7 mouse cellular contexts compared by ENCODE assay signal in the genomic region with DNA sequence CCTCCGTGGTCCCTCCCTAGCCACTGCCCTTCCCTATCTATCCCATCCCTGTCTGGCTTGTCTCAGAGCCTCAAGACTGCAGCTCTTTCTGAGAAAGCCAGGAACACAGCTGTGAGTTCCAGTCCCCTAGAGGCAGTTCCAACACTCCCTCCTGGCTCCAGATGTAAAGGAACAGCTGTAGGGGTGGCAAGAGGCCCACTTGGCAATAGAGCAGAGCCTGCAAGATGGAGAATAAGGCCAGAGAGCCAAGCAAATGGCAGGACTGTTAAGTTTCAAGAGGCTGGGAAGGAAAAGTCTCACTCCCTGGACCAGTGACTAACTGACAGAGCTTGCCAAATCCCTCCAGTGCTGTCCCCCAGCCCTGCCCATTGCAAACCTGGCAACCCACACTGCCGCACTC.
DNase-seq lines count a peak whose midpoint lies in the region; TF ChIP-seq lines count a peak whose summit lies in the region.

No protein-coding gene starts in this region.

- peaks cover 15% of the 10 kb centered on the region; the same call in 1 of the 2 replicates for H3K27me3 ChIP-seq in heart, embryonic 10.5 days (ENCODE audit: insufficient read depth, poor library complexity, severe bottlenecking)
- H3K27me3 ChIP-seq in myocyte (ENCODE audit: control insufficient read depth, insufficient read depth, insufficient read length), result no peaks in the 10 kb centered on the region

- peak; percentile 80 for DNase-seq in MN1 (ENCODE audit: low spot score)
- DNase-seq in adrenal gland, postnatal 25 days, result peak; percentile 42
- no peak for DNase-seq in heart, embryonic 10.5 days (ENCODE audit: low spot score)
- DNase-seq in kidney, postnatal 14 days, result peak; percentile 76
- no peak for DNase-seq in thymus, postnatal 14 days
- DNase-seq in spleen, postnatal 14 days (ENCODE audit: low spot score in 2 of 2), result no peak

- no peaks in the 10 kb centered on the region for H3K9me3 ChIP-seq in heart, embryonic 10.5 days

- peaks cover 43% of the 10 kb centered on the region for H3K4me1 ChIP-seq in heart, embryonic 10.5 days

- H3K36me3 ChIP-seq in heart, embryonic 10.5 days, result peaks cover 11% of the 10 kb centered on the region; the same call in 1 of the 2 replicates
- H3K36me3 ChIP-seq in myocyte (ENCODE audit: control insufficient read depth, insufficient read depth), result no peaks in the 10 kb centered on the region

- peak overlapping the region; percentile 63 for H3K27ac ChIP-seq in heart, embryonic 10.5 days

- peak overlapping the region; percentile 10 for H3K4me2 ChIP-seq in myocyte (ENCODE audit: low read depth)

- H3K4me3 ChIP-seq in heart, embryonic 10.5 days, result no peak overlapping the region
- H3K4me3 ChIP-seq in myocyte, result no peak overlapping the region

- peak; percentile 3 for TF ChIP-seq POLR2A in myocyte (IDR thresholded peaks at IDR 0.05; ENCODE audit: insufficient read length, low read depth)

- no peak overlapping the region for H3ac ChIP-seq in myocyte (ENCODE audit: control insufficient read depth, insufficient read length)

- no peaks in the 10 kb centered on the region for H3K79me2 ChIP-seq in myocyte (ENCODE audit: control insufficient read depth, insufficient read depth)

- 52% methylated on average over 2 of the region's 2 CpGs for WGBS in heart, embryonic 10.5 days

TF ChIP-seq in myocyte, 11 proteins besides CTCF, POLR2A, EP300 and RAD21:
- TF ChIP-seq TCF12 (IDR thresholded peaks at IDR 0.05; ENCODE audit: insufficient read depth, poor library complexity, severe bottlenecking) (peak; percentile 35), MAX (IDR thresholded peaks at IDR 0.05; ENCODE audit: low read depth) (no peak), MYOG (IDR thresholded peaks at IDR 0.05; ENCODE audit: control insufficient read depth in 1 of 3, insufficient read depth in 1 of 3, insufficient read length in 2 of 3, low read depth in 2 of 3) (peak in 2 of 3 experiments; percentile 11 to 35), E2F4 (IDR thresholded peaks at IDR 0.05; ENCODE audit: insufficient read depth) (no peak), MYOD1 (IDR thresholded peaks at IDR 0.05; ENCODE audit: control insufficient read depth in 1 of 3, insufficient read length in 2 of 3, low read depth in 2 of 3) (peak in 2 of 3 experiments; percentile 26 to 48)

Comparison
In these comparisons a context has a peak if more than half of its experiments do, and no peak if none do; other contexts are left out.
1. DNase-seq: peak in MN1 (single experiment), adrenal gland, postnatal 25 days (single experiment) and kidney, postnatal 14 days (single experiment); none in heart, embryonic 10.5 days (single experiment), thymus, postnatal 14 days (single experiment) and spleen, postnatal 14 days (0 of 2).